Mouse (Mus musculus) B cell, adult 2 months (primary cell): ENCODE data around the gene Ankrd65.
"Not testable (repeated sequence)": the region's sequence is repeated elsewhere in the genome, so short reads cannot be mapped to it uniquely, and the experiment has no call there.

Source experiments
- DNase-seq, 2 experiments: peaks; one replicate each; pipeline ENCODE4 v3.0.0; 2022

Gene Ankrd65

GRCm38 (mm10) chr4:155790021-155790489 is at the start of gene Ankrd65:
TSS of gene Ankrd65 (plus strand) at chr4:155790439.
- no peak for DNase-seq

DNA sequence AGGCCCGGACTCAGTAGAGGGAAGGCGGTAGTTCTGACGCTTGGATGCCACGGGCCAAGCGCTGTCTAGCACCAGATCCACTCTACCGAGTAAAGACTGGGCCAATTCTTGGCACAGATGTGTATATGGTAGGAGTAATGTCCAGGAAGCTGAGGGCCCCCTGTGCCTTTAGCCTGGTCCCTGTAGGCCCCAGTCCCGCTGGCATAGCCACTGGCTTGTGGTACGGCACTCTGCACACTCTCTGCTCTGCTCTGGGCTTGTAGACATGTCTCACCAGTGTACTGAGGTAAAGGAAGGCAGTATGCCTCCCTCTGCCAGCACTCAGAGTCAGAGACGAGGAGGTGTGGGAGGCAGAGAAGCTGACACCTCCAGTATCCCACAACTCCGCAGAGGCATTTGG is 49.6 kb upstream of the Ankrd65 start:
- not testable (repeated sequence) for DNase-seq

DNA sequence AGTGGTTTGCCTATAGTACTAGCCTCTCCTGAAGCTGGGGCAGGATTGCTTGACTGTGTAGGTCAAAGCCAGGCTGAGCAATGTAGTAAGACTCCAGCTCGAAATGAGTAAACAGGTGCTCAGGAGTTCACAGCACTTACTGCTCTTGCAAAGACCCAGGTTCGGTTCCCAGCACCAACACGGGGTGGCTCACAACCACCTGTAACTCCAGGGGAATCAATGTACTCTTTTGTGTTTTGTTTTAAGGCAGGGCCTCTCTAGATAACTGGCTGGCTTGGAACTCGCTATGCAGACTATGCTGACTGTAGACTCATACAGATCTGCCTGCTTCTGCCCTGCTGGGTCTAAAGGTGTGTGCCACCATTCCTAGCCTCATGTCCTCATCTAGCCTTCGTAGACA is 47.6 kb upstream of the Ankrd65 start:
- no peak for DNase-seq

- no peak for DNase-seq
Measured at GRCm38 (mm10) chr4:155744474-155744873, 45.8 kb upstream of the Ankrd65 start.

DNA sequence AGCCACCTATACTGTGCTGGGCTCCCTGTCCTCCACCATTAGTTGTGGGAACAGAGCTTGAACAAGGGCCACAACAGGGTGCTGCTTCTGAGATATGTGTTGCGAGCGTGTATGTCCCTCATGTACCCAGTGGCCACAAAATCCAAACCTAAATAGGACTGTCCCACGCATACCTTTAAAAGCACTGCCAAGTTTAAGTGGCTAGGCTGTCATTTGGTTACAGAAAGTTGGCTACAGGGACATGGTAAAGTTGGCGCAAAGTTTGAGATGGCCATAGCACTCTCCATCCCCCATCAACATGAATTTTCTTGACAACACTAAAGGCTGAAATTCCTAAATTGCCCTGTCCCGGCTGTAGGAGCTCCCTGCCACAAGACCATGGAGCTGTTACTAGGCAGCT is 45.1 kb upstream of the Ankrd65 start:
- DNase-seq, result no peak

DNA sequence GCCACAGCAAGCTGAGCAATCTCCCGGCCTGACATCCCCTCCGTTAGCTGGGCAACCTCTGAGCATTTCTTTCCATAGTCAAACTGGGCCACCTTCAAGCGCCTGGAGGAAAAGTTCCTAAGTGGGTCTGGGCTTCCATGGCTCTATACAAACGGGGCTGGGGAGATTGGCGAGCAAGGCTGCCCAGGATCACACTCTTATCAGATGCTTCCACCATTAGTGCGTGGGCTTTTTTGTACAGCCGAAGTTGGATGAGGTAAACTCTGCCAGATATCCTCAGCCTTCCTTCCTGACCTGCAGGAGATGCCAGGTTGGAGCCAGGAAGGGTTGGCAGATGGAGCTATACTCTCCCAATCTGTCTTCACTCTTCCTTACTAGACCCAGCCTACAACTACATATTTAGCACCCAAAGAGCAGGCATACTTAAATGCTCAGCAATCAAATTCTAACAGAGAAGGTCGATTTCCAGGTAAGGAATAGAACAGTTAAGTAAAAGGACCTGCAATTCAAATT is 44.1 kb upstream of the Ankrd65 start:
- no peak for DNase-seq

GRCm38 (mm10) chr4:155746575-155747490 is 43.4 kb upstream of the Ankrd65 start:
- DNase-seq, result no peak

DNA sequence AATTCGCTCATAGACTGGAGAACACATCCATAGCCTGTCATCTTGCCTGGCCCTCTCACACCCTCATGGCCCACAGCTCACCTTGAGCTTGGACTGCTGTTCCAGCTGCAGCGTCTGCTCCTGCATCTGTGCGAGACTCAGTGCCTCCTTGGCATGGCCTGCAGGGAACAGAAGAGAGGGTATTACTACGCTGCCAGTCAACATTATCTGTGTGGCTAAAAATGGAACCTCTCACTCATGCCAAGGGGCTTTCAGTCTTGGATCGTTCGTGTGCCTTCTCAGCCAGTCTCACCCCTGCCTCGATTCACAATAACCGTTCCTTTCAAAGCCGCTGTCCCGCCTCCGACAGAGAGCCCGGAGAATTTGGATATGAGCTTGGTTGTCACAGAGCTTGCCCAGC is 33.2 kb upstream of the Ankrd65 start:
- DNase-seq, result no peak

DNA sequence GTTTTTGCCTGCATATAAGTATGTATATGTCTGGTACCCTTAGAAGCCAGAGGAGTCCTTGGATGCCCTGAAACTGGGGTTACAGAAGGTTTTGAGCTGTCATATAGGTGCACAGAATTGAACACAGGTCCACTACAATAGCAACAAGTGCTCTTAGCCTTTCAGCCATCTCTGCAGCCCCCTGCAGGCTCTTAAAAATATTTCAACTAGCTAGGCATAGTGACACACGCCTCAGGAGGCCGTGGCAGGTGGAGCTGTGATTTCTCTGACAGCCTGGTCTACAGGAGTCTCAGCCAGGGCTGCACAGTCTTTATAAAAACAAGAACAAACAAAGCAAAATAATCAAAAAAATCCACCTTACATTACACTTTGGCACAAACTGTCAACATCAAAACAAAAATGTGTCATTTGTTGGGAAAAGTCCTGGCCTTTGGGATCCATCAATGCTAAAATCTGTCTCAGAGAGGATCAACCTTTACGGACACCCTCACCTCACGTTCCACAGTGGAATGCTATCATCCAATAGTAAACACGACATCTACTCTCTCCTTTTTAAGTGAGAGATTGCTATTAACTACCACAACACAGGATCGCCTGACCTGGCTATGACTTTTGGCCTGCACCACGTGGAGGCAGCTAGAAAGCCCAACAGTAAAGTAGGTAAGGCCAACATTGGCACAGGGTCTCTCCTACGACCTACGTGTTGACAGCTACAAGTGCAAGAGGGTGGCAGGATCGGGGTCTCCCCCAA is 30.2 kb upstream of the Ankrd65 start:
- DNase-seq, result peak; percentile 58 to 62

- peak; percentile 95 for DNase-seq
Measured at GRCm38 (mm10) chr4:155760613-155761355, 29.5 kb upstream of the Ankrd65 start, which contains the start of gene Atad3a. TSS of gene Atad3a (minus strand) at chr4:155761093.

GRCm38 (mm10) chr4:155761356-155762099 is 28.7 kb upstream of the Ankrd65 start:
- no peak for DNase-seq

GRCm38 (mm10) chr4:155762357-155762756 is 27.9 kb upstream of the Ankrd65 start:
- DNase-seq, result no peak

DNA sequence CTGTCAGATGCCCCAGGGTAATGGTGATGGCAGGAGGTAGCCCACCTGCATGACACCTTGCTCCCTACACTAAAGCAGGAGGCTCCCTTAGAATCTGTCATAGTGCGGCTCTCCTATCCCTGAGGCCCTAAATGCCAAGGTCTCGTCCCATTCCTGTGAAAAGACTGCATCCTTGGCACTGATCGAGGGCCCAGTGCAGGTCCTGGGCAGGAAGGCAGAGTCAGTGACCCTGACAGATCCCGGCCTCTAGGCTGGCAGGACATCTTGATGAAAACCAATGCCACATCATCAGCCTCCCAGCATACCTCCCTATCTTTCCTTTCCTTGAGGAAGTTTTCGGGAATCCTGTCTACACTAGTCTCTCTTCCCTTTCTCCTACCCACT is 20.8 kb upstream of the Ankrd65 start:
- DNase-seq, result no peak

GRCm38 (mm10) chr4:155769880-155770512 is 20.2 kb upstream of the Ankrd65 start:
- peak; percentile 89 to 92 for DNase-seq

- DNase-seq, result no peak
Measured at GRCm38 (mm10) chr4:155770626-155771025, 19.6 kb upstream of the Ankrd65 start.

- DNase-seq, result no peak
Measured at GRCm38 (mm10) chr4:155771706-155772105, 18.5 kb upstream of the Ankrd65 start.

GRCm38 (mm10) chr4:155772786-155773185 is 17.5 kb upstream of the Ankrd65 start:
- no peak for DNase-seq

- no peak for DNase-seq
Measured at GRCm38 (mm10) chr4:155773335-155774078, 16.7 kb upstream of the Ankrd65 start.

- DNase-seq, result peak; percentile 88 to 92
Measured at GRCm38 (mm10) chr4:155774280-155774754, 15.9 kb upstream of the Ankrd65 start, which contains the start of gene Vwa1. TSS of gene Vwa1 (minus strand) at chr4:155774698.

DNA sequence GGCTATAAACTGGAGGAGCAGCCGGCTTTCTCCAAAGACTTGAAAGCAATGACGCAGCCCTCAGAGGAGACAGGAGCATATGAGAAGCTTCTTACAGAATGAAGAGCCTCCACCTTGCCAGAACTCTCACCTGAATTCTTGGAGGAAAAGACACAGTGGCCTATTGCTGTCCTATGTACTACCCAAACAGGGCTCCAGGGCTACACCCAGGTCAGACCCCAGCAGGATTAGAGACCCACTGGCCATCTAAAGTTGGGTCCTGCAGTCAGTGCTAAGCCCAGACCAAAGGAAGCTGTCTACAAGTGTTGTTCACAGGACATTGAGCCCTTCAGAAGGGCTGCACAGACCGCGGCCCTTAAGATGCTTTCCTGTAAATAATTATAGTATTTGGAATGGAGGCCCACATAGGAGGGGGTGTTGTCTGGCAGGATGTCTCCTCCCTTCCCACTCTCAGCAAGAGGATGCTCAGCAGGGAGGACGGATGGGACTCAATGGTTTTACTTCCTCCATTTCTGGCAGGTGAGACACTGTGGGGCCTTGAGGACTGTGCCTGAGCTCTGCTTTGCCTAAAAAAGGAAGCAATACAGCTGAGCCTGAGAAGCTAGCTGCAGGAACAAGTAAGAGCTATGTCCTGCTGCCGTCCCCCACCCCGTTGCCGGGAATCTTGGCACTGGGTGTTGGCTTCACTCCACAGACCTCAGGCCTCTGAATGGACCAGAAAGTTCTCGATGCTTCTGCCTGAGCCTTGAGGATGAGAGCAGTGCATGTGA is 15.1 kb upstream of the Ankrd65 start:
- DNase-seq, result peak; percentile 55 to 61
